Mouse (Mus musculus) ES-E14 (cell line): ENCODE results near the gene Pou2f3.

ENCODE experiments used
- CHD2 ChIP-seq: IDR thresholded peaks from 2 replicates; pipeline ENCODE4 v1.6.1; 2014; ENCODE audit warnings: mild to moderate bottlenecking, low read depth, low read length, inconsistent platforms
- HCFC1 ChIP-seq: IDR thresholded peaks from 2 replicates; pipeline ENCODE4 v1.6.1; 2012; ENCODE audit warnings: low read length, inconsistent platforms, borderline replicate concordance; ENCODE audit not compliant: insufficient read depth

GRCm38 (mm10) chr9:43107555-43107954 lies 102.6 kb downstream of the Pou2f3 start:
- TF ChIP-seq HCFC1: no peak
- TF ChIP-seq CHD2: no peak
